Mouse (Mus musculus): ENCODE results near the gene Klk1b11.
"Not testable (repeated sequence)": the region's sequence is repeated elsewhere in the genome, so short reads cannot be mapped to it uniquely, and the experiment has no call there.

The Klk1b11 gene

DNA sequence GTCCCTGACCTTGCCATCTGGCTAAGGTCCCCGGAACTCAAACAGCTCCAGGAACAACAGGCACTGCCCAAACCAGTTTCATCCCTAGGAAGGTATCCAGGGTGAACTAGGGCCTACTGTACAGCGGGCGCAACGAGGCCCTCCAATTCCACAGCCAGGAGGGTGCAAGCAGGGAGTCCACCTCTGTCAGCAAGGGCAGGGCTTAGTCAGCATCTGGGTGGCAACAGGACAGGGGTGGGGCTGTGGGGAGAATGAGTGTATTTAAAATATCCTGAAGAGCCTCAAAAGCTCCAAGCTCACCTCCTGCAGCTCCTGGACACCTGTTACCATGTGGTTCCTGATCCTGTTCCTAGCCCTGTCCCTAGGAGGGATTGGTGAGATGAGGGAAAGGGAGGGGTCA, at the start of gene Klk1b11:
Gene Klk1b11, plus strand, starts transcription at position 301 of the 400 bp plus-strand sequence.
- DNase-seq (ENCODE audit: extremely low spot score, low spot score), result not testable (repeated sequence)

DNA sequence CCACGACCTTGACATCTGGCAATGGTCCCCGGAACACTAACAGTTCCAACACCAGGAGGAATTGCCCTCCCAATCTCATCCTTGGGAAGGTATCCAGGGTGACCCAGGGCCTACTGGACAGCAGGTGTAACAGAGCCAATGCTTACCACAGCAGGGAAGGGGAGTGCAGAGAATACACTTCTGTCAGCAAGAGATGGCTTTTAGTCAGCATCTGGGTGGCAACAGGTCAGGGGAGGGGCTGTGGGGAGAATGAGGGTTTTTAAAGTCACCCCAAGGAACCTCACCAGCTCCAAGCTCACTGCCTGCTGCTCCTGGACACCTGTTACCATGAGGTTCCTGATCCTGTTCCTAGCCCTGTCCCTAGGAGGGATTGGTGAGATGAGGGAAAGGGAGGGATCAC, 45.3 kb upstream of the Klk1b11 start, which contains the start of gene Klk1b8:
Gene Klk1b8, plus strand, starts transcription at position 301 of the 400 bp plus-strand sequence.
- no peak for DNase-seq (ENCODE audit: extremely low spot score, low spot score)

DNA sequence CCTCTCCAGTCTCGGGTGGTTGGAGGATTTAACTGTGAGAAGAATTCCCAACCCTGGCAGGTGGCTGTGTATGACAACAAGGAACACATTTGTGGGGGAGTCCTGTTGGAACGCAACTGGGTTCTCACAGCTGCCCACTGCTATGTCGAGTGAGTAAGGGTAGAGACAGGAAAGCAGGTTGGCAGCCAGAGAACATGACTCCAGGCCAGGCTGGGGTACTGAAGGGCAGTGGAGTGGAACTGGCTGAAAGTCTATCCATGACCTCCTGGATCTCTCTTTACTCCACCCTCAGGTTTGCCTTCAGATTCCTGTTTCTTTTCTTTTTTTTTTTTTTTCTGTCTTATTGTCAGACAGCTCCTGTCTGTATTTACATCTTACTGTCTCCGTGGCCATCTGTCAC, 43.0 kb upstream of the Klk1b11 start:
- DNase-seq (ENCODE audit: extremely low spot score, low spot score), result no peak

DNA sequence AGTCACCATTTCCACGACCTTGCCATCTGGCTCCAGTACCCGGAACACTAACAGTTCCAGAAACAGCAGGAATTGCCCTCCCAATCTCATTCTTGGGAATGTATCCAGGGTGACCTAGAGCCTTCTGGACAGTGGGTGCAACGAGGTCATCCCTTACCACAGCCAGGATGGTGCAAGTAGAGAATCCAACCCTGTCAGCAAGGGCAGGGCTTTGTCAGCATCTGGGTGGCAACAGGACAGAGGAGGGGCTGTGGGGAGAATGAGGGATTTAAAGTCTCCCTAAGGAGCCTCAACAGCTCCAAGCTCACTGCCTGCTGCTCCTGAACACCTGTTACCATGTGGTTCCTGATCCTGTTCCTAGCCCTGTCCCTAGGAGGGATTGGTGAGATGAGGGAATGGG, 29.2 kb upstream of the Klk1b11 start, which contains the start of gene Klk1b1:
Gene Klk1b1, plus strand, starts transcription at position 301 of the 400 bp plus-strand sequence.
- no peak for DNase-seq (ENCODE audit: extremely low spot score, low spot score)

DNA sequence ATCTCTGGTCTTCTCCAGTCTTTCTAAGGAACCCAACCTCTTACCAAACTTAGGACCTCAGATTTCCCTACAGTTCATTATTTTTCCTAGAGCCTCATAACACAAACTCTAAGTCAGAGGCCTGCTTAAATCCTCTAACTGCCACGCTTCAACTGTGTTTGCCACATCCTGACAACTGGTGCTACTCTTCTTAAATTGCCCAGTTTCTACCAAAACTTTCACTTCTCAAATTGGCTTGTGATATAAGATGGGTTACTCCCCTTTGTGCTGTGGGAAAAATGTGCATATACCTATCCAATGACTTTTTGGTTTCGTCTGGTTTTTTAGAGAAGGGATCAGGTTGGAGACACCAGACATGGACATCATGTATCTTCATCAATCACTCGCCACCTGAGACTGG, 28.6 kb upstream of the Klk1b11 start:
- DNase-seq (ENCODE audit: extremely low spot score, low spot score), result no peak

DNA sequence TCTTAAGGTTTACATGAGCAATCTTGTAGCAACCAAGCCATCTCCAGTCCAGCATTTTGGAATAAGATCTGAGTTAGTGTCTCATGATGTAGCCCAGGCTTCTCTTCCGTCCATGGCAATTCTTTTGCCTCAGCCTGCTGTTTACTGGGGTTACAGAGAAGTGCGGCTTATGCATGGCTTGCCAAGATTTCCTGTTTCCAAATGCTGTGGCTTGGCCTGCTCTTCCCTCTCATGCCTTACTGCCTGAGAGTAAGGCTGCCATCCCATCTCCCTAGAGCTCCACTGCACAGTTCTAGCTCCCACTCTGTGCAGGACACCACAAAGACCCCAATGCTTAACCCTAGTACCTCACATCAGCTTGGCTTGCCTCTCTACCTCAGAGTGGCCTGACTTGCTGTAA, 28.1 kb upstream of the Klk1b11 start:
- DNase-seq (ENCODE audit: extremely low spot score, low spot score), result no peak

DNA sequence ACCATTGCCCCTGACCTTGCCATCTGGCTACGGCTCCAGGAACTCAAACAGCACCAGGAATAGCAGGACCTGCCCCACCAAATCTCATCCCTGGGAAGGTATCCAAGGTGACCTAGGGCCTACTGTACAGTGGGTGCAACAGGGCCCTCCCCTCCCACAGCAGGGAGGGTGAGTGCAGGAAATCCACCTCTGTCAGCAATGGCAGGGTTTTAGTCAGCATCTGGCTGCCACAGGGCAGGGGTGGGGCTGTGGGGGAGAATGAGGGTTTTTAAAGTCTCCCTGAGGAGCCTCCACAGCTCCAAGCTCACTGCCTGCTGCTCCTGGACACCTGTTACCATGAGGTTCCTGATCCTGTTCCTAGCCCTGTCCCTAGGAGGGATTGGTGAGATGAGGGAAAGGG, 19.9 kb upstream of the Klk1b11 start, which contains the start of gene Klk1b9:
Gene Klk1b9, plus strand, starts transcription at position 301 of the 400 bp plus-strand sequence.
- not testable (repeated sequence) for DNase-seq (ENCODE audit: extremely low spot score, low spot score)

DNA sequence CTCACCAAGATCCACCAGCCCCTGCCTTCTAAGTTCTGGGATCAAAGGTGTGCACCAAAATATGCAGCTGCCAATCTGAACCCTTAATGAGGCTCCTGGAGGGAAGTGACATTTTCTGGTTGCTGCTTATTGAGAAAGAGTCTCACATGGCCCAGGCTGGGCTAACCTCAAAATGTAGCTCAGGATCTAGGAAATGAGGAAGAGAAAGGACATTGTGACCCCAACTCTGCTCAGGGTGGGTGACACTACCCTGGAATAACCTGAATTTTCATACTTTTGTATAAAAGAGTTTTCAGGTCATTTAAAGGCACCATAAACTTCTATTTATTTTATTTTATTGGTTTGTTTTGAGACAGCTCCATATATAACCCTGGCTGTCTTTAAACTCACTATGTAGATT, 10.0 kb upstream of the Klk1b11 start:
- DNase-seq (ENCODE audit: extremely low spot score, low spot score), result no peak

DNA sequence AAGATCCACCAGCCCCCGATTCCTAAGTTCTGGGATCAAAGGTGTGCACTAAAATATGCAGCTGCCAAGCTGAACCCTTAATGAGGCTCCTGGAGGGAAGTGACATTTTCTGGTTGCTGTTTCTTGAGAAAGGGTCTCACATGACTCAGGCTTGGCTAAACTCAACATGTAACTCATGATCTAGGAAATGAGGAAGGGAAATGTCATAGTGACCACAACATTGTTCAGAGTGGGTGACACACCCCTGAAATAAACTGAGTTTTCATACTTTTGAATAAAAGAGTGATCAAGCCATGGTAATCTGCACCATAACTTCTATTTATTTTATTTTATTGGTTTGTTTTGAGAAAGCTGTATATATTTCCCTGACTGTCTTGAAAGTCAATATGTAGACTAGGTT, 856 bp upstream of the Klk1b11 start:
- DNase-seq (ENCODE audit: extremely low spot score, low spot score), result not testable (repeated sequence)

DNA sequence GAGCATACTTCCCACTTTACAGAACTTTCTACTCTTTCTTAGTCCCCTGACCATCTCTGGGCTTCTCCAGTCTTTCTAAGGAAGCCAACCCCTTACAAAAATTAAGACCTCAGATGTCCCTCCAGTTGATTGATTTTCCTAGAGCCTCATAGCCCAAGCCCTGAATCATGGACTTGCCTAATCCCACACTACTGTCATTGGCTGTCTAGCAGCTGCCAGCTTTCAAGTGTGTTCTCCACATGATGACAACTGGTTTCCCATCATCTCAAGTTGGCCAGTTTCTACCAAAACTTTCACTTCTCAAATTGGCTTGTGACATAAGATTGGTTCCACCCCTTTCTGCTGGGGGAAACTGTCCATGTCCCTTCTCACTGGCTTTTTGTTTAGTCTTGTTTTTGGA, 9.2 kb downstream of the Klk1b11 start:
- no peak for DNase-seq (ENCODE audit: extremely low spot score, low spot score)

DNA sequence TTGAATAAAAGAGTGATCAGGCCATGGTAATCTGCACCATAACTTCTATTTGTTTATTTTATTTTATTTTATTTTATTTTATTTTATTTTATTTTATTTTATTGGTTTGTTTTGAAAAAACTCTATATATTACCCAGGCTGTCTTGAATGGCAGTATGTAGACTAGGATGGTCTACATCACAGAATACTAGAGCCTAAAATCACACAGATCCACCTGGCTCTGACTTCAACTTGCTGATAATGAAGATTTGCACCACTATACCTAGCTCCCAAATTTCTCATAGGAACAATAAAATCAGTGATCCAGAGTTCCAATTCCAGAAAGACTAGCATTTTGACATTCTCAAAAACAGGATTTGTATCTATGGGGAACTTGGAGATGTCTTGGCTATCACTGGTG, 16.2 kb downstream of the Klk1b11 start, which contains the start of gene Klk1b26:
Gene Klk1b26, plus strand, starts transcription at position 301 of the 400 bp plus-strand sequence.
- not testable (repeated sequence) for DNase-seq (ENCODE audit: extremely low spot score, low spot score)

DNA sequence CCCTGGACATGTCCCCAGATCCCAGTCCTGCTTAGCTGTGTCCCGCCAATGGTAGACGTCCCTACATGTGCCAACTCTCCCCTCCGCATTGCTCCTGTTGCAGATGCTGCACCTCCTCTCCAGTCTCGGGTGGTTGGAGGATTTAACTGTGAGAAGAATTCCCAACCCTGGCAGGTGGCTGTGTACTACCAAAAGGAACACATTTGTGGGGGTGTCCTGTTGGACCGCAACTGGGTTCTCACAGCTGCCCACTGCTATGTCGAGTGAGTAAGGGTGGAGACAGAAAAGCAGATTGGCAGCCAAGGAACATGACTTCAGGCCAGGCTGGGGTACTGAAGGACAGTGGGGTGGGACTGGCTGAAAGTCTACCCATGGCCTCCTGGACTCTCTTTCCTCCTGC, 19.0 kb downstream of the Klk1b11 start:
- not testable (repeated sequence) for DNase-seq (ENCODE audit: extremely low spot score, low spot score)

DNA sequence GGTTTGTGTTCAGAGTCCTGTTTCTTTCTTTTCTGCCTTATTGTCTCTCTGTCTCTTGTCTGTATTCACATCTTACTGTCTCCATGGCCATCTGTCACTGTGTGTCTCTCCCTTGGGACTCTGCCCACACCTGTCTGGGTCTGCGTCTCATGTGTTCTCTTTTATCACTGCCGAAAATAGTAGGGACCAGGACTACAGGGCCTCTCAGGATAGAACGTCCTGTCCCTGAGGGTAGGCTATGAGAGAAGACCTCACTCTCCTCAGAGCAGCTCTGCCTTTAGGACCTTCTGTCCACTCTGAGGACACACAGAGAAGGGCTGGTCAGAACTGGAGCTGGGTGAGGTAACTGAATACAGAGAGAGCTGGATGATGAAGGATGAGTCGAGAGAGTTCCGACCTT, 19.4 kb downstream of the Klk1b11 start:
- no peak for DNase-seq (ENCODE audit: extremely low spot score, low spot score)

Data from neural tube, embryonic 10.5 days (tissue).